Mouse (Mus musculus): ENCODE measurements around the gene Trim7. TPM values are rescaled to one million over a fixed set of nuclear protein-coding genes. Genes with fewer than 3 reads are reported as not detected.
A peak's percentile ranks its signal among the peaks of the same experiment; 100 is the strongest.

The Trim7 gene
- total and polyA plus RNA-seq, 2 experiments from 2014 or later = 1.1 to 1.9 TPM

DNA sequence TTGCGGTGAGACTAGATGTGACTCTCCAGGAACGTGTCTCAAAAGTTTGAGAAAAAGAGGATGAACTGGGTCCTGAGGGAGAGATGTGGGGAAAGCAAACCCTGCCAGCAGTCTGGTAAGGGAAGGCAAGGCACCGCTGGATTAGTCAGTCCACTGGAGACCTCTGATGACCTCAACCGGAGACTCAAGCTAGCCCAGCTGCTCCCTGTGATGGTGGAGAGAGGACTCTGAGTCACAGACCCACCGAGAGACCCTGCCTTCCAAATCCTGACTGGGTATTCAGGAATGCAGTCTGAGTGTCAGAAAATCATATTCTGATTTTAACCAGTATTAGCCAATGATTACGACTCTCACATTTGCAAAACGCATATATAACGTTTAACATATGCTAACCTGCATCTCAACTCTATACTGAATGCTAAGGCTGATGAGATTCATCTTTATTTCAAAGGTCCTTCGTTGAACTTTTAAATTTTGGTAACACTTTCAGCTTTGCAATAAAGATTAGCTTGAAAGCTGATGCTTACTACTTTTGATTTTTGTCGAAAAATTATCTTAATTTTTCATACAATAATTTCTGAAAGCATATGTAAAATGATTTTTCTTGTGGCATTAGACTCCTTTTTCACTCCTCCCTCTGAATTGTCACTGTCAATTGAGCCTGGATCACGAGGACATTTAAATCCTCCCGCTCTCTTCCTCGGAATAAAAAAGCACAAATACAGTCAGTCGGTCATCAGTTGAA is 3.0 kb upstream of the Trim7 start:
- Histone ChIP-seq H3K4me2 (ENCODE audit: low read depth, low read length) (peak overlapping the region; percentile 64), H3K4me1 (ENCODE audit: control insufficient read depth, insufficient read depth) (peaks cover 13% of the 10 kb centered on the region; the same call in 1 of the 2 replicates), H3K9ac (replicated peaks; ENCODE audit: low read depth, low read length) (no peak overlapping the region), H3K9me3 (replicated peaks; ENCODE audit: control insufficient read depth, low read length) (no peaks in the 10 kb centered on the region), H3K36me3 (replicated peaks; ENCODE audit: control insufficient read depth, insufficient read depth, low read length) (no peaks in the 10 kb centered on the region), H3K27ac (ENCODE audit: low read depth) (no peak overlapping the region), H3K4me3 (ENCODE audit: low read depth, low read length) (peak overlapping the region; percentile 38), H3K27me3 (ENCODE audit: control insufficient read depth, insufficient read depth, low read length) (no peaks in the 10 kb centered on the region)
- 42% methylated on average over 14 of the region's 14 CpGs for WGBS
- no peak for TF ChIP-seq CTCF (IDR thresholded peaks at IDR 0.05; ENCODE audit: low read depth)
- TF ChIP-seq EP300 (IDR thresholded peaks at IDR 0.05; ENCODE audit: low read depth) = no peak
- ATAC-seq (ENCODE audit: insufficient read depth, low read depth) = no peak
- DNase-seq (ENCODE audit: low spot score) = no peak

DNA sequence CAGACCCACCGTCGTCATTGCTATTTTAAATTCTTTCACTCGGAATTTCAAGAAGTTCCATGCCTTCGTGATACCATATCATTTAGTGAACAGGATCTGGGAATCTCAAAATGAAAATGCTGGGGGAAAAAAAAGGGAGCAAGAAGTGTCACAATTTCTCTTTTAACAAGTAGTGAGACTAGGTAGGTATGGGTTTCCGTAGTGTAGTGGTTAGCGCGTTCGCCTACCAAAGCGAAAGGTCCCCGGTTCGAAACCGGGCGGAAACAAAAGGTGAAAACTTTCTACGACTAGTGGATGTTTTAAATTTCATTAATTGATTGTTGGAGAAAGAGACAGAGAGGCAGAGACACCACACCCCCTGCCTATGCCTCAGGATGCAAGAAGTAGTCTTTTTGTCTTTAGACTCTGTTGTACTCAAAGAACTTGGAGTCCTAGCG is 2.4 kb upstream of the Trim7 start:
- Histone ChIP-seq H3K9ac (replicated peaks; ENCODE audit: low read depth, low read length) (peak overlapping the region; percentile 16; the same call in 1 of the 2 replicates), H3K9me3 (replicated peaks; ENCODE audit: control insufficient read depth, low read length) (no peaks in the 10 kb centered on the region), H3K27ac (ENCODE audit: low read depth) (no peak overlapping the region), H3K36me3 (replicated peaks; ENCODE audit: control insufficient read depth, insufficient read depth, low read length) (no peaks in the 10 kb centered on the region), H3K27me3 (ENCODE audit: control insufficient read depth, insufficient read depth, low read length) (no peaks in the 10 kb centered on the region), H3K4me2 (ENCODE audit: low read depth, low read length) (peak overlapping the region; percentile 64), H3K4me1 (ENCODE audit: control insufficient read depth, insufficient read depth) (peaks cover 13% of the 10 kb centered on the region; the same call in 1 of the 2 replicates), H3K4me3 (ENCODE audit: low read depth, low read length) (peak overlapping the region; percentile 38)
- peak; percentile 30 for DNase-seq (ENCODE audit: low spot score)
- WGBS = 3% methylated on average over 15 of the region's 15 CpGs
- TF ChIP-seq EP300 (IDR thresholded peaks at IDR 0.05; ENCODE audit: low read depth) (no peak), CTCF (IDR thresholded peaks at IDR 0.05; ENCODE audit: low read depth) (no peak)
- no peak for ATAC-seq (ENCODE audit: insufficient read depth, low read depth)

DNA sequence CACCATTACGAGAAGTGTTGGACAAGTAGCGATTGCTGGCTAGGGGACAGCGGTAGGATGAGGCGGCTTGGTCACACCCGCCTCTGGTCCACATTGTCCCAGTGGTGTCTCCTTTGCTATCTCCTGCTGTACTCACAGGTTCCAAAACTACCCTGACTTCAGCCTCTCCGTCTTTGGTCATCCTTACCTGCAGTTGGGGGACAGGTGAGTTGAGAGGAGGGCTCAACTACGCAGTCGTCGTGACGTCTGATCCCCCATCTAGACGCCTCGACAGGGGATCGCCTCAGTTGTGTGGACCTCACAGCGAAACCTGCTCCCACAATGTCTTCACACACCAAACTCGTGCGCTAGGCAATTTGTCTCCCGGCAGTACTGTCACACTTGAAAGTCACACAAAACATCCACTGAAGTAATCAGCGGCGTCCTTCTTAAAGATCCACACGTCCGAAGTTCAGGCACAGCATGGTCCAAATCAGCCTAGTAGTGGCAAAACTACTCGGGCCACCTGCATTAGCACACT is 1.6 kb upstream of the Trim7 start:
- Histone ChIP-seq H3K4me3 (ENCODE audit: low read depth, low read length) (peak overlapping the region; percentile 38), H3K4me1 (ENCODE audit: control insufficient read depth, insufficient read depth) (peaks cover 13% of the 10 kb centered on the region; the same call in 1 of the 2 replicates), H3K27me3 (ENCODE audit: control insufficient read depth, insufficient read depth, low read length) (no peaks in the 10 kb centered on the region), H3K36me3 (replicated peaks; ENCODE audit: control insufficient read depth, insufficient read depth, low read length) (no peaks in the 10 kb centered on the region), H3K9me3 (replicated peaks; ENCODE audit: control insufficient read depth, low read length) (no peaks in the 10 kb centered on the region), H3K4me2 (ENCODE audit: low read depth, low read length) (peak overlapping the region; percentile 64), H3K9ac (replicated peaks; ENCODE audit: low read depth, low read length) (no peak overlapping the region), H3K27ac (ENCODE audit: low read depth) (no peak overlapping the region)
- ATAC-seq (ENCODE audit: insufficient read depth, low read depth) (no peak), DNase-seq (ENCODE audit: low spot score) (no peak)
- 12% methylated on average over 22 of the region's 22 CpGs for WGBS
- no peak for TF ChIP-seq EP300 (IDR thresholded peaks at IDR 0.05; ENCODE audit: low read depth)

DNA sequence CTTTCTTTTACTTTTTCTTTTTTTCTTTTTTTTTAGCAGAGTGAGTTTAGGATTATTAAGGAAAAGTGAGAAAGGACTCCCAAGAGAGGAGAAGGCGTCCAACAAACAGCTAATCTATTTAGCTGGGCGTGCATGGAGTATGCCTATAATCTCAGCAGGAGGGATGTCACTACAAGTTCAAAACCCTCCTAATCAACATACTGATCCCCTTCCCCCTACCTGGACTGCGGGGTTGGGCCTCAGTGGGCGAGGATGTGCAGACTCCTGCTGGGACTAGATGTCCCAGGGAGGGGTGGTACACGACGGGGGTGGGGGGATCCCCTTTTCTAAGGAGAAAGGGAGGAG is 784 bp downstream of the Trim7 start:
- WGBS = 3% methylated on average over 6 of the region's 6 CpGs

DNA sequence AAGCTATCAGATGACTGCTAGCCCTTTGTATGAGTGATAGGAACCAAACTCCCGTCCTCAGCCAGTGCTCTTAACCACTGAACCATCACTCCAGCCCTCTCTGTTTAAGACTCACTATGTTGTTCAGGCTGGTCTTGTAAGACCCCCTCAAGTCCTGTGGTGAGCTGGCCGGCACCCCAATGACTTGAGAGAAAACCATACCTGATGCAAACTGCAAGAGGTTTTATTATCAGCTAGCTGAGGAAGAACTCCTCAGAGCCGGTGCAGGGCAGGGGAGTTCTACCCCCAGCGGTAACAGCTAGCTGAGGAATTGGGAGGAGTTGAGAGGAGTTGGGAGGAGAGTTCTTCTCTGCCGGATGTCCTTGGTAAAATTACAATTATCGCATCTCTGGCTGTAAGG is 2.0 kb downstream of the Trim7 start:
- TF ChIP-seq EP300 (IDR thresholded peaks at IDR 0.05; ENCODE audit: low read depth) = no peak
- no peak for TF ChIP-seq CTCF (IDR thresholded peaks at IDR 0.05; ENCODE audit: low read depth)
- Histone ChIP-seq H3K36me3 (replicated peaks; ENCODE audit: control insufficient read depth, insufficient read depth, low read length) (no peaks in the 10 kb centered on the region), H3K4me1 (ENCODE audit: control insufficient read depth, insufficient read depth) (peaks cover 19% of the 10 kb centered on the region), H3K27me3 (ENCODE audit: control insufficient read depth, insufficient read depth, low read length) (no peaks in the 10 kb centered on the region), H3K4me2 (ENCODE audit: low read depth, low read length) (no peak overlapping the region), H3K4me3 (ENCODE audit: low read depth, low read length) (no peak overlapping the region), H3K27ac (ENCODE audit: low read depth) (no peak overlapping the region), H3K9ac (replicated peaks; ENCODE audit: low read depth, low read length) (no peak overlapping the region), H3K9me3 (replicated peaks; ENCODE audit: control insufficient read depth, low read length) (no peaks in the 10 kb centered on the region)
- 74% methylated on average over 6 of the region's 6 CpGs for WGBS
- no peak for ATAC-seq (ENCODE audit: insufficient read depth, low read depth)
- no peak for DNase-seq (ENCODE audit: low spot score)

More for the DNA sequence above, 784 bp downstream of the Trim7 start:
- peak overlapping the region; percentile 52 for H3K4me3 ChIP-seq (ENCODE audit: low read depth, low read length)
- H3K9ac ChIP-seq (replicated peaks; ENCODE audit: low read depth, low read length) = peak overlapping the region; percentile 59
- no peaks in the 10 kb centered on the region for H3K27me3 ChIP-seq (ENCODE audit: control insufficient read depth, insufficient read depth, low read length)
- DNase-seq (ENCODE audit: low spot score) (no peak), ATAC-seq (ENCODE audit: insufficient read depth, low read depth) (no peak)
- H3K4me1 ChIP-seq (ENCODE audit: control insufficient read depth, insufficient read depth) = peaks cover 19% of the 10 kb centered on the region
- peak overlapping the region; percentile 79 for H3K27ac ChIP-seq (ENCODE audit: low read depth)
- H3K4me2 ChIP-seq (ENCODE audit: low read depth, low read length) = peak overlapping the region; percentile 63
- no peaks in the 10 kb centered on the region for H3K36me3 ChIP-seq (replicated peaks; ENCODE audit: control insufficient read depth, insufficient read depth, low read length)
- no peak for TF ChIP-seq CTCF (IDR thresholded peaks at IDR 0.05; ENCODE audit: low read depth)
- TF ChIP-seq EP300 (IDR thresholded peaks at IDR 0.05; ENCODE audit: low read depth) = no peak
- no peaks in the 10 kb centered on the region for H3K9me3 ChIP-seq (replicated peaks; ENCODE audit: control insufficient read depth, low read length)

Data from heart, postnatal 0 days (tissue).